Mouse (Mus musculus): ENCODE results near the gene Lrrc56. TPM values are rescaled to one million over a fixed set of nuclear protein-coding genes. Genes with fewer than 3 reads are reported as not detected.

Gene Lrrc56
- total and polyA plus RNA-seq, 3 experiments: 0.46 to 1.4 (median 0.93) TPM

DNA sequence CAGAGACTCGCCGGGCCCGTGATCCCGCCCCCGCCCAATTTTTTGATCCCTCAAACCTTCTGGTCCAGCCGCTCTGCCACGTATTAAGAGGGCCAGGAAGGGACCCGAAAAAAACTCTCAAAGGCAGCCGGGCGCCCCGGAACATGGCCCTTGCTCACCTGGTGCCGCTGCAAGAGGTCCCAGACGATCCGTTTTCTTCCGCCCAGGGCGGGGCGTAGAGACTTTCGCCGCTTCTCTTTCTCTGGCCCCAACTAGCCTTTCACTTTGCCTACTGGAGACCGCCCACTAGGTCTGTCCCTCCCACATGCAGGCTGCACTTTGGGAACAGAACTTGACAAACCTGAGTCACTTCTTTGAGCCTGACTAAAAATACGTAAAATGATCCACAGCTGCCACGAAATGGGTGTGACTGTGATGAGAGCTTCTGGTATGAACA, 25.4 kb upstream of the Lrrc56 start:
- Histone ChIP-seq H3K4me3 (replicated peaks in 1 of 3; ENCODE audit: low read depth in 2 of 3, low read length in 2 of 3, poor library complexity in 1 of 3) (peak overlapping the region; percentile 51 to 76 (median 65)), H3K4me2 (ENCODE audit: insufficient read depth, low read depth, poor library complexity, severe bottlenecking) (peak overlapping the region; percentile 94), H3K9me3 (replicated peaks; ENCODE audit: low read length) (no peaks in the 10 kb centered on the region), H3K27me3 (replicated peaks) (no peaks in the 10 kb centered on the region), H3K4me1 (ENCODE audit: control insufficient read depth in 1 of 2, insufficient read depth in 2 of 2) (peaks cover 36 to 73% of the 10 kb centered on the region in 2 experiments), H3K36me3 (replicated peaks in 1 of 2; ENCODE audit: control insufficient read depth in 1 of 2, insufficient read depth in 1 of 2, low read length in 1 of 2) (peaks cover 10 to 33% of the 10 kb centered on the region in 2 experiments), H3K79me2 (replicated peaks; ENCODE audit: control insufficient read depth, extremely low read depth, insufficient read depth, poor library complexity, severe bottlenecking) (peaks cover 15% of the 10 kb centered on the region), H3K9ac (ENCODE audit: insufficient read depth, low read depth) (peak overlapping the region; percentile 82), H3K27ac (ENCODE audit: insufficient read depth, low read depth) (peak overlapping the region; percentile 59; the same call in 1 of the 2 replicates)
- peak; percentile 93 for DNase-seq (ENCODE audit: extremely low read depth)
- dilution Hi-C loops (cut with MboI; ENCODE audit: extremely low pct_ligation_motif_present, extremely low pct_unique_long_range_greater_than_20kb, low sequenced_read_pairs): no loop called here
- in situ Hi-C loops (cut with MboI; ENCODE audit: low pct_ligation_motif_present, low pct_unique_long_range_greater_than_20kb, low sequenced_read_pairs): loop anchor here (5.0 kb wide), 2 partner anchors 36 to 71 kb away; no protein-coding TSS in a partner anchor
- TF ChIP-seq CTCF (conservative IDR thresholded peaks at IDR 0.05 in 1 of 2, IDR thresholded peaks at IDR 0.05 in 1 of 2; ENCODE audit: low read depth in 2 of 2, low read length in 2 of 2) (no peak), IRF4 (IDR thresholded peaks at IDR 0.05; ENCODE audit: low read depth, low read length) (peak; percentile 31; the same call in 1 of the 2 replicates), E2F4 (IDR thresholded peaks at IDR 0.05; ENCODE audit: insufficient replicate concordance, low read depth, low read length) (no peak), ETS1 (conservative IDR thresholded peaks at IDR 0.05; ENCODE audit: low read depth, low read length) (0 out of 2 replicates have a peak, but pooled peaks have one; percentile 24), SMC3 (IDR thresholded peaks at IDR 0.05; ENCODE audit: low read depth, low read length) (no peak), MXI1 (IDR thresholded peaks at IDR 0.05; ENCODE audit: low read depth, low read length) (peak; percentile 19), JUND (conservative IDR thresholded peaks at IDR 0.05; ENCODE audit: low read depth, low read length) (no peak), TBP (conservative IDR thresholded peaks at IDR 0.05; ENCODE audit: low read depth, low read length) (no peak; the same call in 1 of the 2 replicates), ZKSCAN1 (IDR thresholded peaks at IDR 0.05; ENCODE audit: borderline replicate concordance, low read depth, low read length) (no peak), PAX5 (IDR thresholded peaks at IDR 0.05; ENCODE audit: low read length) (no peak), CHD1 (IDR thresholded peaks at IDR 0.05; ENCODE audit: low read depth, low read length) (no peak), USF2 (conservative IDR thresholded peaks at IDR 0.05; ENCODE audit: low read depth, low read length) (no peak), ELF1 (IDR thresholded peaks at IDR 0.05; ENCODE audit: low read depth, low read length) (peak; percentile 65), MAFK (IDR thresholded peaks at IDR 0.05; ENCODE audit: insufficient replicate concordance, low read length) (no peak), POLR2AphosphoS2 (IDR thresholded peaks at IDR 0.05; ENCODE audit: low read depth, low read length) (no peak), POLR2A (IDR thresholded peaks at IDR 0.05; ENCODE audit: low read depth, low read length) (peak; percentile 79), MEF2A (IDR thresholded peaks at IDR 0.05; ENCODE audit: borderline replicate concordance, low read depth, low read length) (0 out of 2 replicates have a peak, but pooled peaks have one; percentile 44), EP300 (IDR thresholded peaks at IDR 0.05; ENCODE audit: low read length) (no peak), NRF1 (IDR thresholded peaks at IDR 0.05; ENCODE audit: low read depth, low read length) (no peak), RAD21 (IDR thresholded peaks at IDR 0.05; ENCODE audit: low read depth, low read length) (no peak), CHD2 (IDR thresholded peaks at IDR 0.05; ENCODE audit: low read length) (no peak), HCFC1 (IDR thresholded peaks at IDR 0.05; ENCODE audit: low read depth, low read length) (no peak), ZMIZ1 (IDR thresholded peaks at IDR 0.05; ENCODE audit: low read depth, low read length) (peak; percentile 61; the same call in 1 of the 2 replicates), MYC (IDR thresholded peaks at IDR 0.05; ENCODE audit: low read depth, low read length) (0 out of 2 replicates have a peak, but pooled peaks have one; percentile 22), MAZ (IDR thresholded peaks at IDR 0.05; ENCODE audit: low read depth, low read length) (peak; percentile 27; the same call in 1 of the 2 replicates), GABPA (IDR thresholded peaks at IDR 0.05; ENCODE audit: insufficient replicate concordance, low read depth, low read length) (no peak), USF1 (IDR thresholded peaks at IDR 0.05; ENCODE audit: low read depth, low read length) (no peak), TCF12 (IDR thresholded peaks at IDR 0.05; ENCODE audit: low read depth, low read length) (no peak), NELFE (IDR thresholded peaks at IDR 0.05; ENCODE audit: low read depth, low read length) (peak; percentile 58; the same call in 1 of the 2 replicates), ZC3H11A (IDR thresholded peaks at IDR 0.05; ENCODE audit: low read depth, low read length) (no peak), MAX (IDR thresholded peaks at IDR 0.05; ENCODE audit: low read length) (no peak), JUN (IDR thresholded peaks at IDR 0.05; ENCODE audit: insufficient read depth, low read depth, low read length) (no peak), SIN3A (IDR thresholded peaks at IDR 0.05; ENCODE audit: low read length) (peak; percentile 69), RCOR1 (conservative IDR thresholded peaks at IDR 0.05; ENCODE audit: low read depth, low read length) (no peak), BHLHE40 (IDR thresholded peaks at IDR 0.05; ENCODE audit: low read depth, low read length) (0 out of 2 replicates have a peak, but pooled peaks have one; percentile 16)

All from CH12.LX (cell line).